Mouse (Mus musculus) bone marrow, adult 2 months (tissue): ENCODE data around the gene Nsun4.

ENCODE experiments used
- CTCF ChIP-seq: fragments of 200-500 bp; IDR thresholded peaks from 2 replicates; pipeline ENCODE4 v1.5.1; 2011; ENCODE audit warnings: low read length, control low read depth; ENCODE audit not compliant: control insufficient read depth, insufficient read depth
- POLR2A ChIP-seq: fragments of 200-500 bp; IDR thresholded peaks from 2 replicates; pipeline ENCODE4 v1.6.1; 2011; ENCODE audit warnings: low read depth, mild to moderate bottlenecking, control low read depth, low read length, borderline replicate concordance; ENCODE audit not compliant: control insufficient read depth

DNA sequence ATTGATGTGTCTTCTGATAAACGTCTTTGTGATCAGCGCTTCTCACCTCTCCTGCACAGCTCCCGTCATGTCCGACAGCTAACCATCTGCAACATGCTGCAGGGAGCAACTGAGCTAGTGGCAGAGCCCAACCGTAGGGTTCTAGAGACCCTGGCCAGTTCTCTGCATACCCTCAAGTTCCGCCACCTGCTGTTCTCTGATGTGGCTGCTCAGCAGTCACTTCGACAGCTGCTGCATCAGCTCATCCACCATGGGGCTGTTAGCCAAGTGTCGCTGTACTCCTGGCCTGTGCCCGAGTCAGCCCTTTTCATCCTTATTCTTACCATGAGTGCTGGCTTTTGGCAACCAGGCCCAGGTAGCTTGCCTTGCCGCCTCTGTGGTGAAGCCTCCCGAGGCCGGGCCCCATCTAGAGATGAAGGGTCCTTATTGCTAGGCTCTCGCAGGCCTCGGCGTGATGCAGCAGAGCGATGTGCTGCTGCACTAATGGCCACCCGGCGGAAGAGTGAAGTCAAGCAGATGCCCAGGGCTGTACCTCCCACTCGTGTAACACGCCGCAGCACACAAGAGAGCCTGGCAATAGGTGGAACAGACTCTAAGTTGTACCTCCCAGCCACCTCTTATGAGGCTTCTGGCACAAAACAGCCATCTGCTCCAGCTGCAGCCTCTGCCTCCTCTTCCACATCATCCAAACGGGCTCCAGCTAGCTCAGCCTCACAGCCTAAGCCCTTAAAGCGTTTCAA, 35.0 kb upstream of the Nsun4 start:
- TF ChIP-seq CTCF (no peak), POLR2A (no peak)
